Mouse (Mus musculus) heart, embryonic 13.5 days (tissue): ENCODE results near the gene Fam120b. TPM values are rescaled to one million over a fixed set of nuclear protein-coding genes. Genes with fewer than 3 reads are reported as not detected.
A peak's percentile ranks its signal among the peaks of the same experiment; 100 is the strongest.

ENCODE experiments used
- ATAC-seq: fragments of 200-750 bp; cut with Nextera tagmentation; 2 replicates; pipeline ENCODE4 v1.8.0; 2017; ENCODE audit warnings: moderate TSS enrichment; ENCODE audit not compliant: insufficient number of reproducible peaks, low FRiP score, low TSS enrichment; ENCODE audit errors: extremely low read depth
- H3K27ac ChIP-seq: fragments of 300-500 bp; sonication (generic); replicated peaks from 2 replicates; pipeline ENCODE4 v1.5.1; 2015; ENCODE audit warnings: moderate library complexity, mild to moderate bottlenecking, inconsistent platforms
- H3K27me3 ChIP-seq: fragments of 300-500 bp; sonication (generic); replicated peaks from 2 replicates; pipeline ENCODE4 v1.6.1; 2015; ENCODE audit warnings: mild to moderate bottlenecking, inconsistent platforms
- H3K36me3 ChIP-seq: fragments of 300-500 bp; sonication (generic); 2 replicates; pipeline ENCODE4 v1.6.1; 2015; ENCODE audit warnings: mild to moderate bottlenecking, inconsistent platforms
- H3K4me1 ChIP-seq: fragments of 300-500 bp; sonication (generic); 2 replicates; pipeline ENCODE4 v1.6.1; 2015; ENCODE audit warnings: inconsistent platforms
- H3K4me2 ChIP-seq: fragments of 300-500 bp; sonication (generic); 2 replicates; pipeline ENCODE4 v1.6.1; 2015; ENCODE audit warnings: inconsistent platforms, mild to moderate bottlenecking, moderate library complexity
- H3K4me3 ChIP-seq: fragments of 300-500 bp; sonication (generic); 2 replicates; pipeline ENCODE4 v1.5.1; 2015; ENCODE audit warnings: moderate library complexity, mild to moderate bottlenecking, inconsistent platforms
- H3K9ac ChIP-seq: fragments of 300-500 bp; sonication (generic); 2 replicates; pipeline ENCODE4 v1.6.1; 2015; ENCODE audit warnings: inconsistent platforms, mild to moderate bottlenecking, moderate library complexity
- H3K9me3 ChIP-seq: fragments of 300-500 bp; sonication (generic); 2 replicates; pipeline ENCODE4 v1.6.1; 2016; ENCODE audit warnings: inconsistent platforms
- WGBS: fragments of 180-500 bp; shearing (Covaris S2); methylation state at CpG from one replicate; pipeline ENCODE4 v1.1.7; 2015; ENCODE audit warnings: mixed read lengths; 5-methylcytosine and 5-hydroxymethylcytosine counted together
- polyA plus RNA-seq: library from polyadenylated mRNA; unstranded; fragments of >200 nt; fragmentation: Nextera tagmentation; extraction: Ambion mirVana; gene quantifications from 2 replicates; pipeline ENCODE4 v1.2.1, GENCODE M21; 2015

The Fam120b gene
- polyA plus RNA-seq, 1 experiment from 2014 or later: 15.2 TPM

DNA sequence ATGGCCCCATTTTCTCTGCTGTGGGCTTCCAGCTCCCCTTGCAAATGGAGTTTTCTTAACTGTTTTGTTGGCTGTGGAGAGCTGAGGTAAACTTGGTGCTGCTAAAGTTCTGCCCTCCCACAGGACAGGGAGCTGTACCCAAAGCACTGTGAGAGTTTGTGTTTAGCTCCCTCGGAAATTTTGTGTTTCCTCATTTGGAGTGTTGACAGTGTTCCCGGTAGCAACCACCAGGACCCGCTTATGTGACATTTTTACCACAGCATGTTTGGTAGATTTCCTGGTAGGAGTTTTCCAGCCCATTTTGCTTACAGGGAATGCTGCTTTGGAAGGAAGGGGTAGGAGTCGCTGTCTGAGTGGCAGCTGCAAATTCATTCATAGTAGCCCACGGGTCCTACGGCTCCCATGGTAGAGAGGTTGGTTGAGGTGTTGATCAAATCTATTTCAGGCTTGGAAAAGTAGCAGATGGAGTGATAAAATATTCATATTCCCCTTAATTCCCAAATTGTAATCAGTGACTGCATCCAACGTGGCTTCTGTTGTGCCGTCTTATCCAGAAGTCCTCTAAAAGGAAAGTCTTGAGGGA is 24.1 kb downstream of the Fam120b start:
- WGBS: 80% methylated on average over 8 of the region's 8 CpGs
- Histone ChIP-seq H3K27me3 (no peaks in the 10 kb centered on the region), H3K36me3 (peaks cover 98% of the 10 kb centered on the region), H3K4me1 (peaks cover 7% of the 10 kb centered on the region), H3K4me3 (no peak overlapping the region), H3K27ac (no peak overlapping the region), H3K9me3 (no peaks in the 10 kb centered on the region), H3K4me2 (no peak overlapping the region), H3K9ac (no peak overlapping the region)
- ATAC-seq: no peak

- no peak overlapping the region for H3K27ac ChIP-seq
- H3K4me2 ChIP-seq: no peak overlapping the region
- no peak overlapping the region for H3K4me3 ChIP-seq
- no peak overlapping the region for H3K9ac ChIP-seq
- no peaks in the 10 kb centered on the region for H3K9me3 ChIP-seq
- H3K4me1 ChIP-seq: peaks cover 7% of the 10 kb centered on the region
- WGBS: 93% methylated on average over 6 of the region's 6 CpGs
- no peak for ATAC-seq
- no peaks in the 10 kb centered on the region for H3K27me3 ChIP-seq
- H3K36me3 ChIP-seq: peaks cover 97% of the 10 kb centered on the region
These were observed 25.4 kb downstream of the Fam120b start for GRCm38 (mm10) chr17:15421446-15421845.

DNA sequence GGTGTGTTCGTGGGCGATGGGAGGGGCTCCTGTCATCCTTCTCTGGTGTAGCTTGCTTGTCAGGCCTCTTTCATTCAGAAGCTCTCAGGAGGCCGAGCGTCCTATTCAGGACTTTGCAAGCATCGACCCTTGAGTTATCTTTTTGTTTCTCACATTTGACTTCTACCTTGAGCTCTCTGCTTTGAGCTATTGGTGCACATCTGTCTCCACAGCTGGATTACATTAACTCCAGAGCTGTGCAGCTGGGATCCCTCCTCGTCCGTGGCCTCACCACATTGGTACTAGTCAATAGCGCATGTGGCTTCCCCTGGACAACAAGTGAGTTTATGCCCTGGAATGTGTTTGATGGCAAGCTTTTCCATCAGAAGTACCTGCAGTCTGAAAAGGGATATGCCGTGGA is 26.7 kb downstream of the Fam120b start:
- H3K4me1 ChIP-seq: peaks cover 7% of the 10 kb centered on the region
- no peak overlapping the region for H3K4me3 ChIP-seq
- WGBS: 89% methylated on average over 9 of the region's 9 CpGs
- no peak for ATAC-seq
- no peak overlapping the region for H3K4me2 ChIP-seq
- no peaks in the 10 kb centered on the region for H3K27me3 ChIP-seq
- H3K9me3 ChIP-seq: no peaks in the 10 kb centered on the region
- no peak overlapping the region for H3K9ac ChIP-seq
- H3K27ac ChIP-seq: no peak overlapping the region
- peaks cover 95% of the 10 kb centered on the region for H3K36me3 ChIP-seq

- peaks cover 95% of the 10 kb centered on the region for H3K36me3 ChIP-seq
- no peak overlapping the region for H3K4me3 ChIP-seq
- no peak overlapping the region for H3K27ac ChIP-seq
- H3K4me1 ChIP-seq: peaks cover 7% of the 10 kb centered on the region
- no peak for ATAC-seq
- H3K9me3 ChIP-seq: no peaks in the 10 kb centered on the region
- H3K27me3 ChIP-seq: no peaks in the 10 kb centered on the region
- 52% methylated on average over 8 of the region's 8 CpGs for WGBS
- H3K9ac ChIP-seq: peak overlapping the region; percentile 0; the same call in 1 of the 2 replicates
- no peak overlapping the region for H3K4me2 ChIP-seq
These were observed 27.2 kb downstream of the Fam120b start for GRCm38 (mm10) chr17:15423080-15423765.

GRCm38 (mm10) chr17:15425931-15426330 is 29.9 kb downstream of the Fam120b start:
- peaks cover 77% of the 10 kb centered on the region for H3K36me3 ChIP-seq
- ATAC-seq: no peak
- H3K9me3 ChIP-seq: no peaks in the 10 kb centered on the region
- whole genome bisulfite sequencing: 77% methylated on average over 3 of the region's 3 CpGs
- no peak overlapping the region for H3K4me2 ChIP-seq
- H3K27me3 ChIP-seq: no peaks in the 10 kb centered on the region
- no peak overlapping the region for H3K9ac ChIP-seq
- peaks cover 20% of the 10 kb centered on the region for H3K4me1 ChIP-seq
- H3K4me3 ChIP-seq: no peak overlapping the region
- H3K27ac ChIP-seq: no peak overlapping the region

- Histone ChIP-seq H3K4me2 (no peak overlapping the region), H3K36me3 (peaks cover 65% of the 10 kb centered on the region), H3K4me3 (no peak overlapping the region), H3K27ac (no peak overlapping the region), H3K4me1 (peaks cover 13% of the 10 kb centered on the region), H3K9ac (no peak overlapping the region), H3K27me3 (no peaks in the 10 kb centered on the region), H3K9me3 (no peaks in the 10 kb centered on the region)
- no peak for ATAC-seq
- WGBS: 76% methylated on average over 6 of the region's 6 CpGs
These were observed 33.4 kb downstream of the Fam120b start for GRCm38 (mm10) chr17:15429451-15429850.

DNA sequence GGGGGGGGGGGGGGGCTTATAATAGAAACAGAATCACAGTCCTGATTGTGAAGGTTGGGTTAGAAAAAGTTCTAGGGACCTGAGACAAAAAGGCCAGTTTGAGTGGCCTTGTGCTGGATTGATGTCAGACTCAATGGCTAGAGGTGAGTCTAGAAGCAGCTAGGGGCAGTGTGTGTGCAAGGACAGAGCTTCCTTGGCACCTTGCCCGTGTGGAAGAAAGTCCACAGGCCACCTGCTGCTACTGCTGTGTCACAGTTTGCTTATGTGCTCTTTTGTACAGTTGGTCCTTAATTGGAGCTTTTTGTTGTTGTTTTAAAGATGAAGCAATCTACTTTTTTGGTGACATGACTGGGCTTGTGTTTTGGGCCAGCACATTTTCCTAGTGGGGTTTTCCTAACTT is 33.9 kb downstream of the Fam120b start:
- 50% methylated on average over 1 of the region's 1 CpGs for WGBS

DNA sequence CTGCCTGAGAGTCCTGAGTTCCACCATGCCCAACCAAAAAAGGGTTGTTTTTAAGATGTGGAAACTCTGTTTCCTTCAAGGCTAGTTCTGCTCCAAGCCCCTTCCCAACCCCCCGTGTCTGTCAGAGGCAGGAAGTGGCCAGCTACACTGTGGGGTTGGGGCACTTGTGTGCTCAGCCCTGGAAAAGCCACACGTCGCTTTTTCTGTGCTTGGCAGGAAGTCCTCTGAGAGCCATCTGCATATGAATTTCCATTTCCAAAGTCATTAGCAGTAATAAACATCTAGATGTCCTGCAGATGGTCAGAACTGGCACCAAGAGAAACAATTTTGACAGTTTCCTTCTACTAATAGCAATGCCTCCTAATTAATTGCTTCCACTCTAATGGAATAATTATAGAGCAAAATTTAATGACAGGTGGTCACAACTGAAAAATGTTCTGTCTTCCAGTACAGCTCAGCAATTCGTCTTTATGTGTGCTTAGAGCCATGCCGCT is 35.1 kb downstream of the Fam120b start:
- Histone ChIP-seq H3K4me3 (no peak overlapping the region), H3K36me3 (peaks cover 49% of the 10 kb centered on the region), H3K27me3 (no peaks in the 10 kb centered on the region), H3K4me2 (no peak overlapping the region), H3K4me1 (peaks cover 13% of the 10 kb centered on the region), H3K9ac (no peak overlapping the region), H3K27ac (no peak overlapping the region), H3K9me3 (no peaks in the 10 kb centered on the region)
- no peak for ATAC-seq
- 61% methylated on average over 5 of the region's 5 CpGs for WGBS

More for the DNA sequence above, 33.9 kb downstream of the Fam120b start:
- Histone ChIP-seq H3K9me3 (no peaks in the 10 kb centered on the region), H3K27ac (no peak overlapping the region), H3K4me2 (no peak overlapping the region), H3K27me3 (no peaks in the 10 kb centered on the region), H3K36me3 (peaks cover 61% of the 10 kb centered on the region), H3K4me3 (no peak overlapping the region), H3K4me1 (peaks cover 13% of the 10 kb centered on the region), H3K9ac (no peak overlapping the region)
- no peak for ATAC-seq

DNA sequence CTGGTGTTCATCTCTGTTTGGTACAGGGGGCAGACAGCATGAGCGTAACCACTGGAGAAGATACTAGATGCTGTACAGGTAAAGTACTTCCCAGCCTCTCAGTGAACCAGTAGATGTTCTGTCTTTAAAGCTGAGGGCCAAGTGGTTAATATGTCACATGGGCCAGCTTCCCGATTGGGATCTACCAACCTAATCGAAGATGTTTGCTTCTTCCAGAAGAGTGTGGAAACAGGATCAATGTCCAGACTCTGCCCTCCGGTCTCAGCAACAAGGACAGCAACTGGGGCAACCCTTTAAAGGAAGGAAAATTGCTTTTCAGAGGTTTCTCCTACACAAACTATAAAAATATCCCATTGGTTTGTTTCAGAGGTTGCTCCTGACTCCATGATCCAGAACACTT is 35.5 kb downstream of the Fam120b start:
- Histone ChIP-seq H3K36me3 (peaks cover 46% of the 10 kb centered on the region), H3K4me2 (no peak overlapping the region), H3K27ac (no peak overlapping the region), H3K27me3 (no peaks in the 10 kb centered on the region), H3K4me3 (no peak overlapping the region), H3K9me3 (no peaks in the 10 kb centered on the region), H3K4me1 (peaks cover 13% of the 10 kb centered on the region), H3K9ac (no peak overlapping the region)
- no peak for ATAC-seq
- 88% methylated on average over 4 of the region's 4 CpGs for WGBS

DNA sequence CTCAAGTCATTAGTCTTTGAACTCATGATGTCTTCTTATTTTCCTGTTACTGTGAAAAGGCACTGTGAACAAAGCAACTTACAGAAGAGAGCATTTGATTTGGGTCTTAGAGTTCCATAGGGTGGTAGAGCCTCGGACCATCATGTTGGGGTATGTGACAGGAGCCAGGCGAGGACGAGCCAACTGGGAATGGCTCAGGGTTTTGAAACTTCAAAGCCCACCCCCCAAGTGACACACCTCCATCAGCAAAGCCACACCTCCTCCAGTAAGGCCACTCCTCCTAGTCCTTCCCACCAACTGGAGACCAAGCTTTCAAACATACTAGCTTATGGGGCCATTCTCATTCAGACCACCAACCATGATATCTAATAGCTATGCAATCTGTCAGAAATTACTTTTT is 36.0 kb downstream of the Fam120b start:
- peaks cover 42% of the 10 kb centered on the region for H3K36me3 ChIP-seq
- no peak overlapping the region for H3K9ac ChIP-seq
- H3K9me3 ChIP-seq: no peaks in the 10 kb centered on the region
- no peak for ATAC-seq
- H3K4me3 ChIP-seq: no peak overlapping the region
- WGBS: 90% methylated on average over 3 of the region's 3 CpGs
- peaks cover 13% of the 10 kb centered on the region for H3K4me1 ChIP-seq
- no peaks in the 10 kb centered on the region for H3K27me3 ChIP-seq
- H3K27ac ChIP-seq: no peak overlapping the region
- H3K4me2 ChIP-seq: no peak overlapping the region

- H3K36me3 ChIP-seq: peaks cover 22% of the 10 kb centered on the region
- ATAC-seq: no peak
- H3K4me2 ChIP-seq: no peak overlapping the region
- no peak overlapping the region for H3K4me3 ChIP-seq
- no peak overlapping the region for H3K27ac ChIP-seq
- no peaks in the 10 kb centered on the region for H3K9me3 ChIP-seq
- WGBS: 66% methylated on average over 3 of the region's 3 CpGs
- H3K9ac ChIP-seq: no peak overlapping the region
- H3K4me1 ChIP-seq: peaks cover 12% of the 10 kb centered on the region
- no peaks in the 10 kb centered on the region for H3K27me3 ChIP-seq
These were observed 38.7 kb downstream of the Fam120b start for GRCm38 (mm10) chr17:15434748-15435147.

DNA sequence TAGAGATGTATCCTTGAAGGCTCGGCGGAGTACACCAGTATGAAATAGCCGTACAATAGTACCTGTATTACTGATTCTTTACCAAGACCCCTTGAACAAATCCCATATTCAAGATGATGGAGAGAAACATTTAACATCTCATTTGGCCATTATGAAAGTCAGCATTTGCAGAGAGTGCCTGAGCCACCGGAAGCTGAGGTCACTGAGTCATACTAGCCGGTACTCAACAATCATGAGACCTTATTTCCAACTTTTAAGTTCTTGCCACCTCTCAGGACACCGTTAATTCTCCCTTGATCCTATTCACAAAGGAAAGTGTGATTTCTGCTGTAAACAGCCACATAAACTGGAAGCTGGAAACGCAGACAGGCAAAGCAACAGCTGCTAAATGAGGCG is 44.1 kb downstream of the Fam120b start:
- no peak overlapping the region for H3K27ac ChIP-seq
- peaks cover 19% of the 10 kb centered on the region for H3K4me1 ChIP-seq
- no peak for ATAC-seq
- H3K4me3 ChIP-seq: no peak overlapping the region
- no peaks in the 10 kb centered on the region for H3K36me3 ChIP-seq
- H3K9me3 ChIP-seq: no peaks in the 10 kb centered on the region
- H3K27me3 ChIP-seq: no peaks in the 10 kb centered on the region
- no peak overlapping the region for H3K9ac ChIP-seq
- peak overlapping the region; percentile 54 for H3K4me2 ChIP-seq
- WGBS: 52% methylated on average over 8 of the region's 8 CpGs
